In genomic region chrX:14312746-14313145, GRCm38 (mm10) we compare ENCODE assay signal across 14 mouse cellular contexts.
DNase-seq lines count a peak whose midpoint lies in the region; ATAC-seq and TF ChIP-seq lines count a peak whose summit lies in the region.
"Had no signal": no experiment of that assay in that cellular context is flagged by ENCODE, and none has a peak within 500 bp of the region (broad histone marks: within the 10 kb centered on the region; RNA-seq: fewer than 3 reads in every experiment).

No protein-coding gene starts in this region.

- H3K4me2 ChIP-seq in intestine, postnatal 0 days (replicated peaks; ENCODE audit: low read depth), result no peak overlapping the region
- no peak overlapping the region for H3K4me2 ChIP-seq in intestine, embryonic 15.5 days (replicated peaks)
- H3K4me2 ChIP-seq in embryonic facial prominence, embryonic 11.5 days (ENCODE audit: low read depth, low read length), result no peak overlapping the region
- H3K4me2 ChIP-seq: limb, embryonic 15.5 days had no signal

- peak; percentile 46; the same call in 1 of the 2 replicates for TF ChIP-seq CTCF in intestine, postnatal 0 days (IDR thresholded peaks at IDR 0.05; ENCODE audit: low read depth)

- H3K4me3 ChIP-seq in intestine, postnatal 0 days (ENCODE audit: low read depth, low read length), result no peak overlapping the region
- H3K4me3 ChIP-seq in intestine, embryonic 15.5 days (replicated peaks), result no peak overlapping the region
- no peak overlapping the region for H3K4me3 ChIP-seq in embryonic facial prominence, embryonic 11.5 days (ENCODE audit: low read depth, low read length)
- H3K4me3 ChIP-seq: forebrain, embryonic 10.5 days; limb, embryonic 15.5 days had no signal

- no peak overlapping the region for H3K9ac ChIP-seq in intestine, postnatal 0 days (ENCODE audit: low read depth, low read length)
- H3K9ac ChIP-seq in intestine, embryonic 15.5 days, result no peak overlapping the region
- no peak overlapping the region for H3K9ac ChIP-seq in embryonic facial prominence, embryonic 11.5 days (replicated peaks; ENCODE audit: low read length)
- H3K9ac ChIP-seq: limb, embryonic 15.5 days had no signal

- no peaks in the 10 kb centered on the region for H3K4me1 ChIP-seq in intestine, postnatal 0 days (replicated peaks; ENCODE audit: control insufficient read depth, insufficient read depth, low read length)
- no peaks in the 10 kb centered on the region for H3K4me1 ChIP-seq in intestine, embryonic 15.5 days (replicated peaks)
- H3K4me1 ChIP-seq in embryonic facial prominence, embryonic 11.5 days (ENCODE audit: control insufficient read depth, insufficient read depth, low read length), result no peaks in the 10 kb centered on the region
- H3K4me1 ChIP-seq: forebrain, embryonic 10.5 days; limb, embryonic 15.5 days had no signal

- no peak for ATAC-seq in intestine, postnatal 0 days
- ATAC-seq in intestine, embryonic 15.5 days, result no peak
- no peak for ATAC-seq in embryonic facial prominence, embryonic 11.5 days (replicated peaks; ENCODE audit: insufficient number of reproducible peaks, low FRiP score, low TSS enrichment, low read depth)
- ATAC-seq: activated CD4-positive, CD25-positive, alpha-beta regulatory T cell, adult 4 months had no signal

- DNase-seq in cerebellum, postnatal 10 days, result peak; percentile 3 to 15
- no peak for DNase-seq in cerebellum, postnatal 14 days
- DNase-seq in lung, postnatal 10 days, result peak; percentile 1
- no peak for DNase-seq in lung, postnatal 4 days
- peak; percentile 0 for DNase-seq in embryonic facial prominence, embryonic 11.5 days (ENCODE audit: low spot score)
- no peak for DNase-seq in right cerebral cortex, adult 2 months (ENCODE audit: low spot score in 2 of 2)
- DNase-seq: B cell, adult 2 months; cerebellum, adult 11 months; kidney, adult 11 months had no signal

- no peak overlapping the region for H3K27ac ChIP-seq in intestine, postnatal 0 days (ENCODE audit: low read depth, low read length)
- no peak overlapping the region for H3K27ac ChIP-seq in intestine, embryonic 15.5 days
- H3K27ac ChIP-seq in embryonic facial prominence, embryonic 11.5 days (replicated peaks; ENCODE audit: low read depth, low read length), result no peak overlapping the region
- H3K27ac ChIP-seq: forebrain, embryonic 10.5 days; limb, embryonic 15.5 days had no signal

- H3K27me3 ChIP-seq in intestine, postnatal 0 days (replicated peaks; ENCODE audit: control insufficient read depth, insufficient read depth, low read length), result no peaks in the 10 kb centered on the region
- H3K27me3 ChIP-seq in intestine, embryonic 15.5 days (replicated peaks), result no peaks in the 10 kb centered on the region
- H3K27me3 ChIP-seq in embryonic facial prominence, embryonic 11.5 days (ENCODE audit: control insufficient read depth, insufficient read depth, low read length), result no peaks in the 10 kb centered on the region
- H3K27me3 ChIP-seq: limb, embryonic 15.5 days had no signal

- WGBS in intestine, postnatal 0 days, result 52% methylated on average over 1 of the region's 1 CpGs
- WGBS in intestine, embryonic 15.5 days, result 54% methylated on average over 1 of the region's 1 CpGs
- 39% methylated on average over 1 of the region's 1 CpGs for WGBS in embryonic facial prominence, embryonic 11.5 days

- no peaks in the 10 kb centered on the region for H3K9me3 ChIP-seq in intestine, postnatal 0 days (ENCODE audit: control insufficient read depth)
- no peaks in the 10 kb centered on the region for H3K9me3 ChIP-seq in intestine, embryonic 15.5 days
- H3K9me3 ChIP-seq in embryonic facial prominence, embryonic 11.5 days (replicated peaks; ENCODE audit: control insufficient read depth, low read length), result no peaks in the 10 kb centered on the region
- H3K9me3 ChIP-seq: forebrain, embryonic 10.5 days; limb, embryonic 15.5 days had no signal

- no peaks in the 10 kb centered on the region for H3K36me3 ChIP-seq in intestine, postnatal 0 days (ENCODE audit: control insufficient read depth, insufficient read depth)
- no peaks in the 10 kb centered on the region for H3K36me3 ChIP-seq in intestine, embryonic 15.5 days
- H3K36me3 ChIP-seq in embryonic facial prominence, embryonic 11.5 days (replicated peaks; ENCODE audit: control insufficient read depth, insufficient read depth, low read depth, low read length), result no peaks in the 10 kb centered on the region
- H3K36me3 ChIP-seq: forebrain, embryonic 10.5 days; limb, embryonic 15.5 days had no signal

Comparison
In these comparisons a context has a peak if more than half of its experiments do, and no peak if none do; other contexts are left out.
1. DNase-seq: peak in cerebellum, postnatal 10 days (2 of 2), lung, postnatal 10 days (single experiment) and embryonic facial prominence, embryonic 11.5 days (single experiment); none in cerebellum, postnatal 14 days (0 of 2), lung, postnatal 4 days (0 of 2) and right cerebral cortex, adult 2 months (0 of 2).